Mouse (Mus musculus) midbrain, postnatal 0 days (tissue): Measurements from ENCODE around the gene Gm10964. TPM values are rescaled to one million over a fixed set of nuclear protein-coding genes. Genes with fewer than 3 reads are reported as not detected.

ENCODE experiments used
- ATAC-seq: fragments of 200-750 bp; cut with Nextera tagmentation; 2 replicates; pipeline ENCODE4 v1.8.0; 2017; ENCODE audit warnings: moderate number of reproducible peaks, mild to moderate bottlenecking, moderate TSS enrichment, moderate library complexity; ENCODE audit not compliant: low FRiP score
- DNase-seq: peaks from one replicate; pipeline ENCODE4 v3.0.0-alpha.2; 2015; ENCODE audit warnings: low spot score
- H3K27ac ChIP-seq: fragments of 300-500 bp; sonication (generic); 2 replicates; pipeline ENCODE4 v1.5.1; 2014; ENCODE audit warnings: low read depth, mild to moderate bottlenecking, low read length, mixed read lengths
- H3K27me3 ChIP-seq: fragments of 300-500 bp; sonication (generic); 2 replicates; pipeline ENCODE4 v1.6.1; 2014; ENCODE audit warnings: low read length, control low read depth, mixed read lengths; ENCODE audit not compliant: insufficient read depth
- H3K36me3 ChIP-seq: fragments of 300-500 bp; sonication (generic); 2 replicates; pipeline ENCODE4 v1.6.1; 2014; ENCODE audit warnings: low read length, control low read depth, mixed read lengths; ENCODE audit not compliant: insufficient read depth
- H3K4me1 ChIP-seq: fragments of 300-500 bp; sonication (generic); 2 replicates; pipeline ENCODE4 v1.6.1; 2014; ENCODE audit warnings: mild to moderate bottlenecking, control low read depth, antibody characterized with exemption, low read length, mixed read lengths; ENCODE audit not compliant: insufficient read depth
- H3K4me2 ChIP-seq: fragments of 300-500 bp; sonication (generic); 2 replicates; pipeline ENCODE4 v1.6.1; 2014; ENCODE audit warnings: low read depth, mild to moderate bottlenecking, low read length, mixed read lengths; ENCODE audit not compliant: poor library complexity, severe bottlenecking
- H3K4me3 ChIP-seq: fragments of 300-500 bp; sonication (generic); 2 replicates; pipeline ENCODE4 v1.5.1; 2014; ENCODE audit warnings: low read depth, mild to moderate bottlenecking, low read length, moderate library complexity
- H3K9ac ChIP-seq: fragments of 300-500 bp; sonication (generic); replicated peaks from 2 replicates; pipeline ENCODE4 v1.6.1; 2014; ENCODE audit warnings: mild to moderate bottlenecking, low read length, moderate library complexity, mixed read lengths; ENCODE audit not compliant: poor library complexity, severe bottlenecking
- H3K9me3 ChIP-seq: fragments of 300-500 bp; sonication (generic); 2 replicates; pipeline ENCODE4 v1.6.1; 2016; ENCODE audit warnings: low read length, control low read depth
- CTCF ChIP-seq: IDR thresholded peaks from 2 replicates; pipeline ENCODE4 v1.5.1; 2016; ENCODE audit warnings: antibody characterized with exemption, mild to moderate bottlenecking
- WGBS: fragments of 180-500 bp; shearing (Covaris S2); extraction: QIAGEN DNeasy Blood & Tissue Kit; methylation state at CpG from one replicate; pipeline ENCODE4 v1.1.7; 2014; 5-methylcytosine and 5-hydroxymethylcytosine counted together
- polyA plus RNA-seq: library from polyadenylated mRNA; unstranded; fragments of >200 nt; fragmentation: Nextera tagmentation; extraction: Ambion mirVana; gene quantifications from 2 replicates; pipeline ENCODE4 v1.2.1, GENCODE M21; 2015
- total RNA-seq: library from RNA; depleted of rRNA; stranded (reverse); fragments of >200 nt; gene quantifications from 2 replicates; pipeline ENCODE4 v1.2.3, GENCODE M21; 2014

The Gm10964 gene
- total and polyA plus RNA-seq, 2 experiments from 2014 or later, result not detected

DNA sequence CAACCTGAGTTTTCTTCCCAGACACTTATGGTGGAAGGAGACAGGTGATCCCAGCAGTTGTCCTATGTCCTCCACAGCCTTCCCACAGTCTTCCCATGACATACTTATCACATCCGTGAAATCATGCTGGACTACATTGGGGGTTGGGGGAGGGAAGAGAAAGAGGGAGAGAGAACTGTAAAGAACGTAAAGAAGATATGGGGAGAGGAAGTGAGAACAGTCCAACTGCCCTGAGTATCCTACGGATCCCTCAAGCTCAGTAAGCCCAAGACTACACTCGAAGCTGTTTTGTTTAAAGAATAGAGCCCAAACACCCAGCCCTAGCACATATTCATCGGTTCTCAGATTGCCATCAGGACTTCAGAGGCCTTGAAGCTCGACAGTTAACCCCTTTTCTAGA lies 39.5 kb downstream of the Gm10964 start:
- 87% methylated on average over 6 of the region's 6 CpGs for WGBS
- Histone ChIP-seq H3K27ac (no peak overlapping the region), H3K9ac (no peak overlapping the region), H3K27me3 (no peaks in the 10 kb centered on the region), H3K4me3 (no peak overlapping the region), H3K4me1 (no peaks in the 10 kb centered on the region), H3K4me2 (no peak overlapping the region), H3K9me3 (no peaks in the 10 kb centered on the region), H3K36me3 (no peaks in the 10 kb centered on the region; the same call in 1 of the 2 replicates)
- ATAC-seq, result no peak
- DNase-seq, result no peak
- no peak for TF ChIP-seq CTCF

DNA sequence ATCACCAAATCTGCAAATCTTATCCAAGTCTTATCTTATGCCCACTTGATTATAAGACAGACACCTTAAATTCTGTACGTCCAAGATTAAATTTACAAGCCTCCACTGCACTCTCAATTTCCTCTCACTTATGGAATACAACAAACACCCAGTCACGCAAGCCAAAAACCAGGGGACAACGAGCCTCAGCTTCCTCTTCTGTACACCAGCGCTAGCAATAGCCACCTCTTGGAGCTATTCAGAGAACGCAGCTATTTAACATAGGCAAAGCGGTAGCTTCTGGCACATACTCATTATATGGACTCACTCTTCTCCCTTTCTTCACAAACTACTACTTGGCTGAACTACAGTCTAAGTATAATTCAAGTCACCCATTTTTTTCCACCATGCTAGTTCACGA lies 40.0 kb downstream of the Gm10964 start:
- Histone ChIP-seq H3K9ac (no peak overlapping the region), H3K27me3 (no peaks in the 10 kb centered on the region), H3K36me3 (no peaks in the 10 kb centered on the region; the same call in 1 of the 2 replicates), H3K27ac (no peak overlapping the region), H3K4me2 (no peak overlapping the region), H3K4me1 (no peaks in the 10 kb centered on the region), H3K9me3 (no peaks in the 10 kb centered on the region), H3K4me3 (no peak overlapping the region)
- 82% methylated on average over 7 of the region's 7 CpGs for WGBS
- TF ChIP-seq CTCF, result no peak
- ATAC-seq (no peak), DNase-seq (no peak)

DNA sequence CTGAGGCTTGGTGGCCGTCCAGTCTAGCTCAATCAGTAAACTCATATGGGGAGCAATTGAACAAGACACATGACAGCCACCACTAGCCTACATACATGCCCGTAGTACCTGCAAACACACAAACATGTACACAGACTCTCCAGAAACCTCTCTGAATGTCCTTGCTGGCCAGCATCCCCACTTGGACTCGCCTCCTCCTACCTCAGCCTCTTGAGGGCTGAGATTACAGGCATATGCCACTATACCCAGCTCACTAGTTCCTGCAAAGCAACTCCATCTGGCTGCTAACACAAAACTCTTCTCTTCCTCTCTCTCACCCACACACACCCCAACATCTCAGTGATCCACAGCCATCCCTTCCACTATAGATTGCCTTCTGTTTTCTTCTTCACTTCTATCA lies 41.1 kb downstream of the Gm10964 start:
- no peak overlapping the region for H3K27ac ChIP-seq
- no peaks in the 10 kb centered on the region for H3K4me1 ChIP-seq
- no peaks in the 10 kb centered on the region; the same call in 1 of the 2 replicates for H3K36me3 ChIP-seq
- no peak overlapping the region for H3K4me3 ChIP-seq
- no peaks in the 10 kb centered on the region for H3K9me3 ChIP-seq
- ATAC-seq (no peak), DNase-seq (no peak)
- H3K9ac ChIP-seq, result no peak overlapping the region
- WGBS, result 96% methylated on average over 3 of the region's 3 CpGs
- H3K27me3 ChIP-seq, result no peaks in the 10 kb centered on the region
- TF ChIP-seq CTCF, result no peak
- H3K4me2 ChIP-seq, result no peak overlapping the region

DNA sequence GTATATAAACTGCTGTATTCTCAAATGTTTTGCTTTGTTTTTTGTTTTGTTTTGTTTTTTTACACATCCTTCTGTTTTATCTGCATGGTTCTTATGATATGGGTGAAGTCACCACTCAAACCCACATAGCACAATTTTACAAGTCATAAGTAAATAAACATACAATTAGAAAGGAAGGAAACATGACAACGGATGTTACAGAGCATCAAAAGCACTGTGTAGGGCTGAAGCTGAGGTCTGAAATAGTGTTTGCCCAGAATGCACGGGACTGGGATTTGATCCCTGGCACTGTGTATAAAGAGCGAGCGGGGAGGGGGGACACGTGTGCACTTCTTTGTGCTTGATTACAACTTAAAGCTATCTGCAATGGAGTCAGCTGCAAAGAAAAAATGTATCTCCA lies 41.6 kb downstream of the Gm10964 start:
- H3K27ac ChIP-seq, result no peak overlapping the region
- H3K4me2 ChIP-seq, result no peak overlapping the region
- WGBS, result 76% methylated on average over 5 of the region's 5 CpGs
- TF ChIP-seq CTCF, result no peak
- no peaks in the 10 kb centered on the region for H3K9me3 ChIP-seq
- ATAC-seq (no peak), DNase-seq (no peak)
- H3K4me1 ChIP-seq, result no peaks in the 10 kb centered on the region
- no peaks in the 10 kb centered on the region; the same call in 1 of the 2 replicates for H3K36me3 ChIP-seq
- H3K9ac ChIP-seq, result no peak overlapping the region
- H3K27me3 ChIP-seq, result no peaks in the 10 kb centered on the region
- no peak overlapping the region for H3K4me3 ChIP-seq

DNA sequence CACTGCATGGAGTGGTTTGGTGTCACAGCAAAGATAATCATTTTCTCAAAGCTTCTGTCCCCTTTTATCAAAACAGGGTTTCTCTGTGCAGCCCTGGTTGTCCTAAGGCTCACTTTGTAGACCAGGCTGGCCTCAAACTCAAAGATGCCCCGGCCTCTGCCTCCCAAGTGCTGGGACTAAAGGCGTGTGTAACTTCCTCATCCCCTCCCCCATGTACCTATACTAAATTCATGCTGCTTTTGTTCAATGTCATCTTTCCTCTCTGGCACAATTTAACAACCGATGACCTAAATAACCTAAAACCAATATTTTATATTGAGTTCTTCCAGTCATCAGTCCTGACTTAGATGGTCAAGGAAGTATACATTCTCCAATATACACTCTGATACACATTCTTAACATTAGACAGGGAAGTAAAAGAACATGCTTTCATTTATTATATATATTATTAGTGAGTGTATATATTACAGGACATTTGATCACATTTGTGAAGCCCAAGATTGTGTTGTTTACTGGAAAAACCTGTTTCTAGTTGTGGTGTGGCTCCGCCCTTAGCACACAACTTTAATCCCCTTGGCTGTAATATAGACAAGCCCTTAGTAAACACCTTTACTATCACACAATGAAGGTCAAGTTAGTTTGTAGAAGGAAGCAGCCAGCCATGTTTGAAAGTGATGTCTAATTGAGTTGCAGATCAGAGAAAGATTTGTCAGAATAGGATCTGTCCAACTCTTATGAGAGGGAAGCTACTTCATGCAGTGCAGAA lies 43.9 kb downstream of the Gm10964 start:
- H3K36me3 ChIP-seq, result no peaks in the 10 kb centered on the region
- no peaks in the 10 kb centered on the region for H3K27me3 ChIP-seq
- WGBS, result 89% methylated on average over 4 of the region's 4 CpGs
- DNase-seq (no peak), ATAC-seq (no peak)
- H3K4me2 ChIP-seq, result no peak overlapping the region
- no peak overlapping the region for H3K9ac ChIP-seq
- H3K27ac ChIP-seq, result no peak overlapping the region
- no peak overlapping the region for H3K4me3 ChIP-seq
- no peaks in the 10 kb centered on the region; the same call in 1 of the 2 replicates for H3K4me1 ChIP-seq
- no peak for TF ChIP-seq CTCF
- H3K9me3 ChIP-seq, result no peaks in the 10 kb centered on the region

DNA sequence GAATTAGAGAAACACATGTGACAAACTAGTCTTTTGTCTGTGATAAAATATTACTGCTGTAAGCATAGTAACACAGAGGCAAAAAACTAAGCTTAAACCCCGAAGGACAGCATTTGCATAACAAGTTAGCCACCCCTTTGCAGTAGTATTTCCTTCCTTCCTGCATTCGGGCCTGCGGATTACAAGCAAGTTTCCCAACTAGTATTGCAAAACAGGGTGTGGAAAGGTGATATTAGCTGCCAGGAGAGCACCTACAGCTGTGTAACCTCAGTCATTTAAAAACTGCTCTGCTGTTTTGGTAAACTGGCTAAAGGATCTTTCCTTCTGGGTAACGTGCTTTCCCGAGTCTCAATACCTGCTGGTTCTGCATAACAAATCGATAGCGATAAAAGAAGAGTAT lies 48.1 kb downstream of the Gm10964 start:
- H3K4me3 ChIP-seq, result no peak overlapping the region
- no peak for TF ChIP-seq CTCF
- no peaks in the 10 kb centered on the region for H3K9me3 ChIP-seq
- ATAC-seq (no peak), DNase-seq (no peak)
- WGBS, result 63% methylated on average over 7 of the region's 7 CpGs
- H3K4me1 ChIP-seq, result peaks cover 9% of the 10 kb centered on the region; the same call in 1 of the 2 replicates
- no peaks in the 10 kb centered on the region for H3K36me3 ChIP-seq
- H3K9ac ChIP-seq, result no peak overlapping the region
- H3K27ac ChIP-seq, result no peak overlapping the region
- H3K27me3 ChIP-seq, result no peaks in the 10 kb centered on the region
- H3K4me2 ChIP-seq, result no peak overlapping the region
